Mouse (Mus musculus): ENCODE results near the gene Lima1. TPM values are rescaled to one million over a fixed set of nuclear protein-coding genes. Genes with fewer than 3 reads are reported as not detected.
"Not testable (repeated sequence)": the region's sequence is repeated elsewhere in the genome, so short reads cannot be mapped to it uniquely, and the experiment has no call there.

Lima1 gene
- polyA plus RNA-seq (2014; fragmentation: Nextera tagmentation; extraction: Ambion mirVana), result 11.2 and 14.5 TPM in 2 replicates

DNA sequence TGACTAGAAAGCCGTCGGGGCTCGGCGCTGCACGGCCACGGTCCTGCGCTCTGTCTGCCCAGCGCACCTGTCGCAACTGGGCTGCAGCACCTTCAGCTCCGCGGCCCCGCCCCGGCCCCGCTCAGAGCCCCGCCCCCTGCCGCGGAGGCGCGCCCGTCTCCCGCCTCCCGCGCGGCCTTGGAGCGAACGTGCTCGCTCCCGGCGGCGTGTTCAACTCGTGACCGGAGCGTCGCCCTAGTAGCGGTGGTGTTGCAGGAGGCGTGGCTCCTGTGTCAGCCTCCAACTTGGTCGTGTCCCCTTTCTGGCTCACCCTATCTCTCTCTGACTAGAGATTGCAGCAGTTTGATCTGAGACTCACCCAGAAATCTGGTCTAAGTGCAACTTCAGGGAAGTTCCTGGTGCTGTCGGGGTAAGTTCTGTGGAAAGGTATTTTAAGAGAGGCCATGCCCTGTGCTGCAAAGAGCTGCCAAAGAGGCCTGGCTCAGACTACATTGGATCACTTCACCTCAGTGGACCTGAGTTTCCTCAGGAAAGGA lies at the start of gene Lima1:
Lima1 (minus strand) TSS at position 123 of the 536 bp plus-strand sequence.
- peak within 1 kb of the TSS; percentile 67 for H3K9ac ChIP-seq
- H3K27ac ChIP-seq, result no peak within 1 kb of the TSS
- WGBS, result under 1% methylated on average over 29 of the region's 38 CpGs
- no peaks in the 10 kb centered on the region for H3K9me3 ChIP-seq (ENCODE audit: control insufficient read depth, low read length)
- DNase-seq (ENCODE audit: low spot score), result peak; percentile 85
- ATAC-seq (ENCODE audit: low FRiP score), result peak; percentile 95
- H3K4me2 ChIP-seq (replicated peaks), result peak within 1 kb of the TSS; percentile 78
- H3K4me1 ChIP-seq (replicated peaks; ENCODE audit: control insufficient read depth, insufficient read depth, low read length), result 0 out of 2 replicates have a peak, but pooled peaks cover 8% of the 10 kb centered on the region
- H3K36me3 ChIP-seq (replicated peaks; ENCODE audit: control insufficient read depth, insufficient read depth), result no peaks in the 10 kb centered on the region
- no peaks in the 10 kb centered on the region for H3K27me3 ChIP-seq (ENCODE audit: control insufficient read depth, insufficient read depth, low read length)
- peak within 1 kb of the TSS; percentile 59 for H3K4me3 ChIP-seq (replicated peaks; ENCODE audit: low read length)

DNA sequence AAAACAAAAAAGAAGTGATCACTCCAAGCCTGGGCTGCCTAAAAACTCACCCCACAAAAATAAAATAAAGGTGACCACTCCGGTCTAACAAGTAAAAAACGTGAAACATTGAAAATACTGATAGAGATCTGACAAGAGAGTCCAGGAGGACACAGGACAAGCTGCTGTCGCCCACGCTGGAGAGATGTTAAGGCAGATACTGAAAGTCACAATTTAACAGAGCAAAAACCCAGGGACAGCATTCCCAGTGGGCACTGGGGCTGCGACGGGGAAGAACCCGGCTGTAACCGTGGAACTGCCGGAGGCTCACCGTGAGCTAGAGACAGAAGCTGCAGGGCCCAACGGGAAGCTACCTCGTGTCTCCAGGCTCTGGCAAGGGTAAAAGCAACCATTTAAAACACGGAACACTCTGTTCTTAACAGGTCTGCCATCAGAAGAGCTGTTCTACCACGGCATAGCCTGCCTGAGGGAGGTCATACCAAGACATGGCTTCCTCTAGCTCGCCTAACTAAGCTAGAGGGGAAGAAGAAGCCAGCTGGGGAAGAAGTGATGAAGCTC lies 44.4 kb upstream of the Lima1 start:
- Histone ChIP-seq H3K4me2 (replicated peaks) (no peak overlapping the region), H3K27ac (peak overlapping the region; percentile 30), H3K4me3 (replicated peaks; ENCODE audit: low read length) (no peak overlapping the region), H3K36me3 (replicated peaks; ENCODE audit: control insufficient read depth, insufficient read depth) (no peaks in the 10 kb centered on the region), H3K9me3 (ENCODE audit: control insufficient read depth, low read length) (no peaks in the 10 kb centered on the region), H3K27me3 (ENCODE audit: control insufficient read depth, insufficient read depth, low read length) (no peaks in the 10 kb centered on the region), H3K4me1 (replicated peaks; ENCODE audit: control insufficient read depth, insufficient read depth, low read length) (no peaks in the 10 kb centered on the region), H3K9ac (peak overlapping the region; percentile 1; the same call in 1 of the 2 replicates)
- ATAC-seq (ENCODE audit: low FRiP score), result no peak
- no peak for DNase-seq (ENCODE audit: low spot score)
- WGBS, result 71% methylated on average over 15 of the region's 15 CpGs

DNA sequence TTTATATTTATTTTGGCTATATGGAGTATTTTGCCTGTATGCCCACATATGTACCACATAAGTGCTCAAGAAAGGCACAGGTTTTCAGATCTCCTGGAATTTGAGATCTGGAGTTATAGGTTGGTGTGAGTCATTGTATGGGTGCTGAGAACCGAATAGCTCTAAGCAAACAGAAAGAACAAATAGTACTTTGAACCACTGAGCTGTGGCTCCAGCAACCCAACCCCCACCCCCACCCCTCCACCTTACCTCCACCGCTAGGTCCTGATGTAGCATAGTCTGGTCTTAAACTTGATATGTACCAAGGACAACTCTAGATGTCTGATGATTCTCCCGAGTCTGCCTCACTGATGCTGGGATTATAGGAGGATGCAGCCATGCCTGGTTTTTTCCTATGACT lies 42.0 kb upstream of the Lima1 start:
- no peaks in the 10 kb centered on the region for H3K9me3 ChIP-seq (ENCODE audit: control insufficient read depth, low read length)
- H3K4me1 ChIP-seq (replicated peaks; ENCODE audit: control insufficient read depth, insufficient read depth, low read length), result no peaks in the 10 kb centered on the region
- WGBS, result 83% methylated on average over 3 of the region's 3 CpGs
- H3K4me3 ChIP-seq (replicated peaks; ENCODE audit: low read length), result no peak overlapping the region
- ATAC-seq (ENCODE audit: low FRiP score) (no peak), DNase-seq (ENCODE audit: low spot score) (no peak)
- no peak overlapping the region for H3K9ac ChIP-seq
- no peak overlapping the region for H3K4me2 ChIP-seq (replicated peaks)
- no peaks in the 10 kb centered on the region for H3K27me3 ChIP-seq (ENCODE audit: control insufficient read depth, insufficient read depth, low read length)
- no peaks in the 10 kb centered on the region for H3K36me3 ChIP-seq (replicated peaks; ENCODE audit: control insufficient read depth, insufficient read depth)
- no peak overlapping the region for H3K27ac ChIP-seq

DNA sequence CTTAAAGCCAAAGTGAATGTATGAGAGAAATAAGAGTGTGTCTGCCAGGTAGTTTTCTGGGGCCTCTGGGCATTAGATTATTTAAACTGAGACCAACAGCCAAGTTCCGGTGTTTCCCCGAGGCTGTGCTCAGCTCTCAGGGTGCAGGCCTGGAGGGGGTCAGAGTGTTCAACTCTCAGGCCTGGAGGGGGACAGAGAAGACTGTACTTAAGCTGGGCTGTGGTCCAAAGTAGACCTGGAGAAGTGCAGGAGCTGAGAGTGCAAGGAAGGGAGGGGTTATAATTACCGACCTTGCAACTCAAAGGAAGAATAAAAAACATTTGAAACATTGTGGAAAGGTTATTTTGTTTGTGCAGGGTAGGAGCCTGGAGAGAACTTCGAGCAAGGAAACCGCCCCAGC lies 39.4 kb upstream of the Lima1 start:
- Histone ChIP-seq H3K4me3 (replicated peaks; ENCODE audit: low read length) (no peak overlapping the region), H3K4me2 (replicated peaks) (no peak overlapping the region), H3K9me3 (ENCODE audit: control insufficient read depth, low read length) (no peaks in the 10 kb centered on the region), H3K27me3 (ENCODE audit: control insufficient read depth, insufficient read depth, low read length) (no peaks in the 10 kb centered on the region), H3K9ac (no peak overlapping the region), H3K36me3 (replicated peaks; ENCODE audit: control insufficient read depth, insufficient read depth) (no peaks in the 10 kb centered on the region), H3K27ac (no peak overlapping the region), H3K4me1 (replicated peaks; ENCODE audit: control insufficient read depth, insufficient read depth, low read length) (no peaks in the 10 kb centered on the region)
- 82% methylated on average over 5 of the region's 5 CpGs for WGBS
- ATAC-seq (ENCODE audit: low FRiP score) (no peak), DNase-seq (ENCODE audit: low spot score) (no peak)

DNA sequence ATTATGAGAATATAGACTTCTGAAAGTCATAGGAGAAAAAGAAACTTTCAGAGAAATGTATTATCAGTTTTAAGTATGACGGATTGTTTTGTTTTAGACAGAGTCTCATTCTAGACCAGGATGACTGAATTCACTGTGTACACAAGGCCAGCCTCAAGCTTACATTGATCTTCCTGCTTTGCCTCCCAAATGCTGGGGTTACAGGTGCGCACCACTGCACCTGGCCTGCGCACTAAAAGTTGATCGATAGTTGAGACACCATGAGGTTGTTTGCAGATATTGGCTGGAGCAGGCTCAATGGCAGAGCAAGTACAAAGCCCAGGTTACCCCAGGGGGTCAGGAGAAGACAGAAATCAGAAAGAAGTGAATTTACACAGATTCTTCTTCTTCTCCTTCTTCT lies 36.5 kb upstream of the Lima1 start:
- 98% methylated on average over 4 of the region's 4 CpGs for WGBS
- no peak overlapping the region for H3K27ac ChIP-seq
- ATAC-seq (ENCODE audit: low FRiP score), result no peak
- H3K27me3 ChIP-seq (ENCODE audit: control insufficient read depth, insufficient read depth, low read length), result no peaks in the 10 kb centered on the region
- H3K36me3 ChIP-seq (replicated peaks; ENCODE audit: control insufficient read depth, insufficient read depth), result no peaks in the 10 kb centered on the region
- no peaks in the 10 kb centered on the region for H3K9me3 ChIP-seq (ENCODE audit: control insufficient read depth, low read length)
- H3K4me2 ChIP-seq (replicated peaks), result no peak overlapping the region
- H3K9ac ChIP-seq, result no peak overlapping the region
- DNase-seq (ENCODE audit: low spot score), result no peak
- H3K4me1 ChIP-seq (replicated peaks; ENCODE audit: control insufficient read depth, insufficient read depth, low read length), result no peaks in the 10 kb centered on the region
- no peak overlapping the region for H3K4me3 ChIP-seq (replicated peaks; ENCODE audit: low read length)

DNA sequence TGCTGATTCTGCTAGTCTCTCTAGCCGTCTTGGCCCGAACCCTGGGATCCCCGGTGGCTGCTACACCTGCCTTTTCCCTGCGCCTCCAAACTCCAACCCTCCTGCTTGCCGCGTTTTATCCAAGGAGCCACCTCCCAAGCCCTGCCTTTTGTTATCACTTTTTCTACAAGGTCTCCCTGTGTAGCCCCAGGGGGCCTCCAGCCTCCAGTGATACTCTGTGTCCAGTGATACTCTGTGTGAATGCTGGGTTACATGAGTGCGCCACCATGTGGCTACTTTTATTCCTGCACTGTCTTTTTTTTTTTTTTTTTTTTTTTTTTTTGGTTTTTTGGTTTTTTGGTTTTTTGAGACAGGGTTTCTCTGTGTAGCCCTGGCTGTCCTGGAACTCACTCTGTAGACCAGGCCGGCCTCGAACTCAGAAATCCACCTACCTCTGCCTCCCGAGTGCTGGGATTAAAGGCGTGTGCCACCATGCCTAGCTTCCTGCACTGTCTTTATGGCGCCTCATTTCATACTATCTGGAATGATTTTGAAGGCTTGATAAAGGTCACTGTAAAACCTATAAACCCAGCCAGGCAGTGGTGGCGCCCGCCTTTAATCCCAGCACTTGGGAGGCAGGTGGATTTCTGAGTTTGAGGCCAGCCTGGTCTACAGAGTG lies 34.2 kb upstream of the Lima1 start:
- not testable (repeated sequence) for H3K4me2 ChIP-seq (replicated peaks); ATAC-seq (ENCODE audit: low FRiP score); H3K36me3 ChIP-seq (replicated peaks; ENCODE audit: control insufficient read depth, insufficient read depth); H3K27ac ChIP-seq; H3K4me1 ChIP-seq (replicated peaks; ENCODE audit: control insufficient read depth, insufficient read depth, low read length); H3K27me3 ChIP-seq (ENCODE audit: control insufficient read depth, insufficient read depth, low read length); H3K9ac ChIP-seq; H3K4me3 ChIP-seq (replicated peaks; ENCODE audit: low read length); H3K9me3 ChIP-seq (ENCODE audit: control insufficient read depth, low read length)
- 45% methylated on average over 14 of the region's 14 CpGs for WGBS
- DNase-seq (ENCODE audit: low spot score), result peak; percentile 38

DNA sequence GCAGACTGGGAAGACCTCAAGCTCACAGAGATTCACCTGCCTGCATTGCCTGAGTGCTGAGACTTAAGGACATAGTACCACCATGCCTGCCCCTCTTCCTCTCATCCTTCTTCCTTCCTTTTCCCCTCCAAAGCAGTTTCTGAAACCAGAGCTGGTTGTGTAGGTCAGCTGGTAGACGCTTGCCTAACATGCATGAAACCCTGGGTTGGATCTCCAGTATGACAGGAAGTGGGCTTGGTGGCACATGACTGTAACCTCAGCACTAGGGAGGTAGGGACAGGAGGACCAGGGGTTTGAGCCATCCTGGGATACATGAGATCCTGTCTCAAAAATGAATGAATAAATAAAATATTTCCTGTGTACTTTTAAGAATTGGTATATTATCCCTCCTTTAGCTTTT lies 32.3 kb upstream of the Lima1 start:
- Histone ChIP-seq H3K36me3 (replicated peaks; ENCODE audit: control insufficient read depth, insufficient read depth) (no peaks in the 10 kb centered on the region), H3K9ac (no peak overlapping the region), H3K9me3 (ENCODE audit: control insufficient read depth, low read length) (no peaks in the 10 kb centered on the region), H3K4me1 (replicated peaks; ENCODE audit: control insufficient read depth, insufficient read depth, low read length) (no peaks in the 10 kb centered on the region), H3K27me3 (ENCODE audit: control insufficient read depth, insufficient read depth, low read length) (no peaks in the 10 kb centered on the region), H3K4me3 (replicated peaks; ENCODE audit: low read length) (no peak overlapping the region), H3K4me2 (replicated peaks) (no peak overlapping the region), H3K27ac (no peak overlapping the region)
- ATAC-seq (ENCODE audit: low FRiP score) (no peak), DNase-seq (ENCODE audit: low spot score) (no peak)
- 72% methylated on average over 1 of the region's 1 CpGs for WGBS

DNA sequence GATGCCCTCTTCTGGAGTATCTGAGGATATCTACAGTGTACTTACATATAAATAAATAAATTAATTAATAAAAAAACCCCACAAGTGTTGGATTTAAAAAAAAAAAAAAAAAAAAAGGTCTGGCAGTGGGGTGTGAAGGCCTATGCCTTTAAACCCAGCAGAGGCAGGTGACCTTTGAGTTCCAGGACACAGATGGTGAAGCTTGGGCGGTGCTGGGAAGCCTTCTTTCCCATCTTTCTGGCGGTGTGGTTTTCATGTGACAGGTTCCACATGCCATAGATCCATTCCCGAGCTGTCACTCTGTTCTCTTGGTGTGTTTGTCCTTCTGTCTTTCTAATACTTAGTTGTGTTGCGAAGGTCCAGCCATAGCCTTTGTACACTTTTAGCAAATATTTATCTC lies 31.8 kb upstream of the Lima1 start:
- H3K27me3 ChIP-seq (ENCODE audit: control insufficient read depth, insufficient read depth, low read length), result no peaks in the 10 kb centered on the region
- H3K27ac ChIP-seq, result no peak overlapping the region
- 79% methylated on average over 4 of the region's 4 CpGs for WGBS
- H3K4me2 ChIP-seq (replicated peaks), result no peak overlapping the region
- ATAC-seq (ENCODE audit: low FRiP score) (no peak), DNase-seq (ENCODE audit: low spot score) (no peak)
- H3K4me1 ChIP-seq (replicated peaks; ENCODE audit: control insufficient read depth, insufficient read depth, low read length), result no peaks in the 10 kb centered on the region
- H3K4me3 ChIP-seq (replicated peaks; ENCODE audit: low read length), result no peak overlapping the region
- H3K36me3 ChIP-seq (replicated peaks; ENCODE audit: control insufficient read depth, insufficient read depth), result no peaks in the 10 kb centered on the region
- H3K9me3 ChIP-seq (ENCODE audit: control insufficient read depth, low read length), result no peaks in the 10 kb centered on the region
- no peak overlapping the region for H3K9ac ChIP-seq

DNA sequence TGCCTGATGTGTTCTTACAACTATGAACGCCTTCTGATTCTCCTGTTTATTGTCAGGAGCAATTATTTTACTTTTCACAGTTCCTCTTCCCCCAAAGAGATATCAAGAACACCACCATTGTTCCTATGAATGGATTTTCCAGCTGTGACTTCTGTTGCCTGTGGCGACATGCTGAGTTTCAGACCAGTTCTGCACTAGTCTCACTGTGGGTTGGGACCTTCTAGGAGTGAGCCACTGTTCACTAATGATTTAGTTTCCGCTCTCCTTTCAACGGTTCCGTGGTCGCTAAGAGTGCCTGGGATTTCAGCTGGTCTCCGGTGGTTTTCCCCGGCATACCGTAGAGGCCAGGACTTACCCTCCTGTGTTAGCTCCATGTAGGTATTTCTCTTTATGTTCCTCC lies 29.6 kb upstream of the Lima1 start:
- DNase-seq (ENCODE audit: low spot score) (no peak), ATAC-seq (ENCODE audit: low FRiP score) (no peak)
- Histone ChIP-seq H3K27me3 (ENCODE audit: control insufficient read depth, insufficient read depth, low read length) (no peaks in the 10 kb centered on the region), H3K9ac (no peak overlapping the region), H3K4me3 (replicated peaks; ENCODE audit: low read length) (no peak overlapping the region), H3K9me3 (ENCODE audit: control insufficient read depth, low read length) (no peaks in the 10 kb centered on the region), H3K4me1 (replicated peaks; ENCODE audit: control insufficient read depth, insufficient read depth, low read length) (no peaks in the 10 kb centered on the region), H3K27ac (no peak overlapping the region), H3K36me3 (replicated peaks; ENCODE audit: control insufficient read depth, insufficient read depth) (no peaks in the 10 kb centered on the region), H3K4me2 (replicated peaks) (no peak overlapping the region)
- WGBS, result 69% methylated on average over 9 of the region's 9 CpGs
